Mouse (Mus musculus) spleen, adult 2 months (tissue): Measurements from ENCODE around the gene Nr2f1.

ENCODE experiments used
- CTCF ChIP-seq: fragments of 200-500 bp; IDR thresholded peaks from 2 replicates; pipeline ENCODE4 v1.5.1; 2011; ENCODE audit warnings: mild to moderate bottlenecking, inconsistent platforms; ENCODE audit not compliant: insufficient read depth, insufficient read length, insufficient replicate concordance; ENCODE audit errors: extremely low read depth
- POLR2A ChIP-seq: fragments of 200-500 bp; IDR thresholded peaks from 2 replicates; pipeline ENCODE4 v1.6.1; 2011; ENCODE audit warnings: low read depth, low read length, inconsistent platforms

DNA sequence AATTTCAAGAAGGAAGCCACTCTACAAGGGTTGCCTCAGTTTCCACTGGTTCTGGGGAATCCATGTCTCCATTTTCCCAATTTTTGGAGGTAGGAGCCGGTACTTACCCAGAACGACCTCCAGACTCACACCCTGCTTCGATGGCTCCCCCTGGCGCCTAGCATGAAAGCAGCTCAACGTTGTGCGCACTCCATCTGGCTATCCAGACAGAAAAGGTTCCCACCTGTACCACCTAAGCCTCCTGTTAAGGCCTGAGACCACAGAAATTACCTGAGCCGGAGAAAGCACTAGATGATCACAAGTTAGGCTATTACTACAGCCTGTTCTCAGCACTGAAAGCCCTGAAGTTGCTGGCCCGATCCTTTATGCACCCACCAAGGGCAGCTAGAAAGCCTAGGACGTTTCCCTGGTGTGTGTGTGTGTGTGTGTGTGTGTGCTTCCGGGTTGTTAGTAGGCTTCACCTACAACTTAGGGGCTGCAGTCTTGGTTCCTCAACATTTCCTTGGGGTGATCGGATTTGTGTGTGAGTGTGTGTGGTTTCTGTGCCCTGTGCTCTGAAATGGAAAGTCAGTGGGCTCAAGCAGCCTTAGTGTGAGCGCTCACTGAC, 13.1 kb downstream of the Nr2f1 start:
- TF ChIP-seq CTCF (no peak), POLR2A (no peak)
